Mouse (Mus musculus): ENCODE data around the gene Whamm.

Gene Whamm

GRCm38 (mm10) chr7:81596086-81596485 is 25.0 kb downstream of the Whamm start:
- no peak for DNase-seq (ENCODE audit: low spot score in 2 of 2)

DNA sequence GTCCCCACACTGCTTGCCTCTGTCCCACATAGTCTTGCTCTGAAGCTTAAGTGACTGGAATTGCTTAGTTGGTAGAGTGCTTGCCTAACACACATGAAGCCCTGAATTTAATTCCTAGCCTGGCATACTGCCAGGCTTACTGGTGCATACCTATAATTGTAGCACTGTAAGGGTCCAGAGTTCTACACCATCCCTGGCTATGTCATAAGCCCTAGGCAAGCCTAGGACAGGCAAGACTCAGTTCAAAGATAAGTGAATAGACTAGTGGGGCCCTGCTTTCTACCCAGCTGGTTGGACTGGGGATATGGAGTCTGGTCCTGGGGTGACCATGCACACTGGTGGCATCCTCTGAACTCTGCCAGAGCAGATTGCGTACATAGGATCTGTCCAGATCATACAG is 26.6 kb downstream of the Whamm start:
- DNase-seq (ENCODE audit: low spot score in 2 of 2) = no peak

- no peak for DNase-seq (ENCODE audit: low spot score in 2 of 2)
Observed at GRCm38 (mm10) chr7:81599379-81600280, 28.6 kb downstream of the Whamm start.

DNA sequence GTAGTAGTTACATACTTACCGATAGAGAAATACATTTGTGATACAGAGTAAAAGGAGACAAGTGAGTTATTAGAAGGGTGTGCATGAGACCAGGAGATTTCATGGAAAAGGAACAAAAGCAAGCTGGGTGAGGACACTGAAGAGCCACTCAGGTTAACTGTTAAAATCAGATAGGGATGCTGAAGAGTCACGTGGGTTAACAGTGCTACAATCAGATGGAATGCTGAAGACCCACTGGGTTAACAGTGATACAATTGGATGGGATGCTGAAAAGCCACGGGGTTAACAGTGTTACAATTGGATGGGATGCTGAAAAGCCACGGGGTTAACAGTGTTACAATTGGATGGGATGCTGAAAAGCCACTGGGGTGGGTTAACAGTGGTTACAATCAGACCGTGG is 33.9 kb downstream of the Whamm start:
- no peak for DNase-seq (ENCODE audit: low spot score in 2 of 2)

GRCm38 (mm10) chr7:81605489-81605888 is 34.4 kb downstream of the Whamm start:
- DNase-seq (ENCODE audit: low spot score in 2 of 2) = no peak

DNA sequence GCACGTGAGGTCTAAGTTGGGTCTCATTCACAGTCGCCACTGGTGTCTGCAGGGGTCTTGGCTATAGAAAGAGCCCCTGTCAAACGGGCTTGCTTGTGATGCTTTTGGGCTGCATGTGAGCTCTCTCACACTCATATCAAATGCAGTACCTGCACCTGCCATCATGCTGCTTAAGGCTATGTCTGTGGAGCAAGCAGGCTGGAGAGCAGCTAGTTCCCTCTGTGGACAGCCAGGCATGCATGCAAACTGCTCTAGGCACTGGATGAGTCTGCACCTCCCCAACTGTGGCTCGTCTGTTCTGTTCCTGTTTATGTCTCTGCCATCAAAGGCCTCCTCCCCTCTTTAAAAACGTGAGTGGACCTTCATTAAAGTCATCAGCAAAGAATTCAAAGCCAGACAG is 35.4 kb downstream of the Whamm start:
- DNase-seq (ENCODE audit: low spot score in 2 of 2) = no peak

- DNase-seq (ENCODE audit: low spot score in 2 of 2) = no peak
Observed at GRCm38 (mm10) chr7:81610125-81610524, 39.1 kb downstream of the Whamm start.

DNA sequence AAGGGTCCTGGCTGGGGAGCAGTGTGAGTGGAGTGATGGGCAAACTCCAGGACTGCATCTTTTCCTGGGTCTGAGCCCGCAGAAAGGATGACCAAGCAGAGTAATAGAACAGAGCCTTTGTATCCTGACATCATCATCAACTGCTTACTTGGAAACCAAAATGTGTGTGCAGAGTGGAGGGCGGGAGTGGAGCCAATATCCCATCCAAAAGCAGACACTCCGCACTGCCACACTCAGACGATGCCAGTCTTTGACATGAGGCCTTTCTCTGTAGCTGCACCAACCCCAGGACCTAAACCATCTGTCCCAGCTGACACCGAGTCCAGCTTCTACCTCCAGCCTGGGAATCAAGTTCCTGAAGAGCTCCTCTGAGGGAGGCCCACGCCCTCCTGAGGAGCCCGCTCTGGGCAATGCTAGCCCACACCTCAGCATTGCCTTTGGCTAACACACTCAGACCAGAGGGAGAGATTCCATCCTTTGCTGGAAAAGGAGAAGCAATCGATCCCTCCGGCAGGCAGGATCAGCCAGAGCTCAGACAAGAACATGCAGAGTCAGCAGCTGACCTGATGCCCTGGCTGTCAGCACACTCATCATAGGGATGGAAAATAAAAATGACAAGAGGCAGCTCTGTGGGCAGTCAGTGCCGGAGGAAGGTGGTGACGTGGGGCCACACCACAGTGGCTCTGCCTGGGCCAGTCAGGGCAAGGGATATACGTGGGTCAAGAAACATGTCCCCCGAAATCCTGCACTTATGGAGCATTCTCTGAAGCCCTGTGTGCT is 42.0 kb downstream of the Whamm start:
- DNase-seq (ENCODE audit: low spot score in 2 of 2) = no peak

GRCm38 (mm10) chr7:81615031-81615430 is 44.0 kb downstream of the Whamm start:
- no peak for DNase-seq (ENCODE audit: low spot score in 2 of 2)

GRCm38 (mm10) chr7:81622793-81623192 is 51.7 kb downstream of the Whamm start:
- no peak for DNase-seq (ENCODE audit: low spot score in 2 of 2)

DNA sequence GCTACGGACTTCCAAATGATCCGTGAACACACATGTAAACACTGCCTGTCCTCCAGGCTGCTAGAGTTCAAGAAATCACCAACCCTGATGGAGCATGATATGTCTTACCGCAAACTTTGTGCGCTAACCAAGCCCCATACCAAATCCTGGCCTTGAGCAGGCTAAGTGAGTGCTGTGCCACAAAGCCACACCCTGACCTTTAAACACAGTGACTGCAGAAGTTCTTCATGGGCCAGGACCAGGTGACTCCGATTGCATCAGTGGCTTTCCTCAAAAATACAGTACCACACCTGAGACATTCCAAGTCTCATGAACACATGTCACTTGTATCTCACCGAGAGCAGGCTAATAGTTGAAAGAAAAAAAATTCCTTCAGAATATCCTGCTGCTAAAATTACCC is 52.7 kb downstream of the Whamm start:
- DNase-seq (ENCODE audit: low spot score in 2 of 2) = no peak

GRCm38 (mm10) chr7:81626460-81626859 is 55.4 kb downstream of the Whamm start:
- DNase-seq (ENCODE audit: low spot score in 2 of 2) = no peak

DNA sequence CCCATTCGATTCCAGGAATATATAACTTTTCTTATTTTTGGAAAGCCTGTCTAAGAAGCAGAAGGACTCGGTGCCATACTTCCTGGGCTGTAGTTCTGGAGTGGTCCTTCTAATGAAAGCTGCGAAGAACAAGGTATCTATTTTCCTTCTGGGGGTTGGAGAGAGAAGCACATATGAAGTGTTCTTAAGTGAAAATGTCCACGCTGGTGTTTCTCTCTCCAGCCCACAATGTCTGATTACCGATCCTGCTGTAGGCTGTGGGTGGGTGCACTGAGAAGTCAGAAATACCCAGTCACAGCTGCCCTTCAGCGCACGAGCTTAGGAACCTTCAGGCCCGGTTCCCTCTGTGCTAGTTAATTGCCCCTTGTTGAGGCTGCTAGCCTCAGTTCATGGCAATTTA is 60.2 kb downstream of the Whamm start:
- DNase-seq (ENCODE audit: low spot score in 2 of 2) = no peak

DNA sequence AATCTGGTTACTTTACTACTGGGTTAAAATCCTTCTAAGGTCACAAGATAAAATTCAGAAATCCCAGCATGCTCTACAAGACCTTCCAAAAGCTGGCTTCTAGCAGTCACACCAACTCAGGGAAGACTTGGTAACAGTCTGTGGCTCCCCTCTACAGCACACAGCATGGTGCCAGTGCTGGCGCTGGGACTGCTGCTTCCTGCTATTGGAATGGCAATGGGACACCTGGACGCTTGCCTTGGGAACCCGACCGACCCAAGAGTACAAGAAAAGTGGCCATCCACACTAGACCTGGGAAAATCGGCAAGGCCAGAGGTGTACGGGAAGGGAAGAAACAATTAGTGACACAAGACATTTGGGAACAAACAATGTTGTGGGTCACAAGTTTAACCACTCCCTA is 61.5 kb downstream of the Whamm start:
- no peak for DNase-seq (ENCODE audit: low spot score in 2 of 2)

GRCm38 (mm10) chr7:81641101-81641500 is 70.0 kb downstream of the Whamm start:
- no peak for DNase-seq (ENCODE audit: low spot score in 2 of 2)

DNA sequence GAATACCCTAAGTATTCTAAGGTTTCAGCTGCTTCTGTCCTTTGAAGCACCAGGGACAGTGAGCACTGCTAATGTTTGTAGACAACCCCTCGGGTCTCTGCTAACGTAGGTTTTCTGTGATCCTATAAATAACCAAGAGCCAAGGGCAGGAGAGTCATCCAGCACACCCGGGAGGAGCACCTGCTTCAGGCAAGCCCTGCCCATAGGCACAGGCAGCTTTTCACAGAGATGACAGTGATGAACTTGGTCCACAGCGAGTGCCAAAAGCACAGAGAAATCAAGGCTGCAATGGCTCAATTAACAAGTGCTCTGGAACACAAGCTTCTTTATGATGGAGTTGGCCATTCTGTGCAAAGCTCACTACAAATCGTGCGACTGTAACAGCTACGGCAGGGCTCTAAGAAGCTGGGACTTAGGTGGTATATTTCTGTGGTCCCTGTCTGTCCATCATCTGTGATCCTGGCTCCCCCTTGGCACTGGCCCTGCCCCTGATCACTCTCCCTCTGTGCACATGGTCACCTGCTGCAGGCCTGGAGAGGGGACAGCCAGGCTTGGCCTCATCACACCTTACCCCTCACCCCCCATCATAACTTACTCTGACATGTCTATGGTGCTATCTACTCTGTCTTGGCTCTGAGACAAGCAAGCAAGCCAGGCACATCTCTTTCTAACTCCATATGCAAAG is 73.6 kb downstream of the Whamm start:
- no peak for DNase-seq (ENCODE audit: low spot score in 2 of 2)
